Mouse (Mus musculus) neural tube, embryonic 13.5 days (tissue): ENCODE data around the gene Sec24a. TPM values are rescaled to one million over a fixed set of nuclear protein-coding genes. Genes with fewer than 3 reads are reported as not detected.

Source experiments
- ATAC-seq: fragments of 200-750 bp; cut with Nextera tagmentation; 2 replicates; pipeline ENCODE4 v1.8.0; 2017; ENCODE audit warnings: low read depth, mild to moderate bottlenecking, moderate TSS enrichment, moderate library complexity
- H3K27ac ChIP-seq: fragments of 300-500 bp; sonication (generic); replicated peaks from 2 replicates; pipeline ENCODE4 v1.5.1; 2015; ENCODE audit warnings: moderate library complexity, mild to moderate bottlenecking, inconsistent platforms
- H3K27me3 ChIP-seq: fragments of 300-500 bp; sonication (generic); 2 replicates; pipeline ENCODE4 v1.6.1; 2015; ENCODE audit warnings: mild to moderate bottlenecking, inconsistent platforms
- H3K36me3 ChIP-seq: fragments of 300-500 bp; sonication (generic); 2 replicates; pipeline ENCODE4 v1.6.1; 2015; ENCODE audit warnings: mild to moderate bottlenecking, inconsistent platforms
- H3K4me1 ChIP-seq: fragments of 300-500 bp; sonication (generic); replicated peaks from 2 replicates; pipeline ENCODE4 v1.6.1; 2015; ENCODE audit warnings: inconsistent platforms
- H3K4me2 ChIP-seq: fragments of 300-500 bp; sonication (generic); 2 replicates; pipeline ENCODE4 v1.6.1; 2015; ENCODE audit warnings: inconsistent platforms, mild to moderate bottlenecking, moderate library complexity
- H3K4me3 ChIP-seq: fragments of 300-500 bp; sonication (generic); 2 replicates; pipeline ENCODE4 v1.5.1; 2015; ENCODE audit warnings: mild to moderate bottlenecking, inconsistent platforms
- H3K9ac ChIP-seq: fragments of 300-500 bp; sonication (generic); 2 replicates; pipeline ENCODE4 v1.6.1; 2015; ENCODE audit warnings: moderate library complexity, mild to moderate bottlenecking, inconsistent platforms
- H3K9me3 ChIP-seq: fragments of 300-500 bp; sonication (generic); 2 replicates; pipeline ENCODE4 v1.6.1; 2016; ENCODE audit warnings: inconsistent platforms
- WGBS: fragments of 180-500 bp; shearing (Covaris S2); methylation state at CpG from one replicate; pipeline ENCODE4 v1.1.7; 2015; 5-methylcytosine and 5-hydroxymethylcytosine counted together
- polyA plus RNA-seq: library from polyadenylated mRNA; unstranded; fragments of >200 nt; fragmentation: Nextera tagmentation; extraction: Ambion mirVana; gene quantifications from 2 replicates; pipeline ENCODE4 v1.2.1, GENCODE M21; 2015

Sec24a gene
- polyA plus RNA-seq, 1 experiment from 2014 or later = 14.7 TPM

- Histone ChIP-seq H3K36me3 (no peaks in the 10 kb centered on the region), H3K9ac (no peak overlapping the region), H3K4me2 (no peak overlapping the region), H3K27me3 (peaks cover 20% of the 10 kb centered on the region), H3K27ac (no peak overlapping the region), H3K9me3 (no peaks in the 10 kb centered on the region), H3K4me3 (no peak overlapping the region), H3K4me1 (peaks cover 29% of the 10 kb centered on the region)
- WGBS = 93% methylated on average over 4 of the region's 4 CpGs
- ATAC-seq = no peak
Observed at GRCm38 (mm10) chr11:51652889-51653418, 110.5 kb downstream of the Sec24a start.

- 1% methylated on average over 70 of the region's 70 CpGs for WGBS
- Histone ChIP-seq H3K4me3 (peak within 1 kb of the TSS; percentile 61), H3K9ac (peak within 1 kb of the TSS; percentile 80), H3K36me3 (no peaks in the 10 kb centered on the region), H3K4me2 (peak within 1 kb of the TSS; percentile 93), H3K27ac (0 out of 2 replicates have a peak within 1 kb of the TSS, but pooled peaks have one; percentile 38), H3K27me3 (peaks cover 20% of the 10 kb centered on the region), H3K9me3 (no peaks in the 10 kb centered on the region), H3K4me1 (peaks cover 40% of the 10 kb centered on the region)
- ATAC-seq = peak; percentile 44
Observed at GRCm38 (mm10) chr11:51650691-51651515, 112.5 kb downstream of the Sec24a start, which contains the start of the genes N4bp3 and D930048N14Rik. N4bp3 (minus strand) TSS chr11:51650842. D930048N14Rik (plus strand) TSS chr11:51650954.

- Histone ChIP-seq H3K27ac (0 out of 2 replicates have a peak overlapping the region, but pooled peaks have one; percentile 7), H3K4me1 (peaks cover 43% of the 10 kb centered on the region), H3K36me3 (no peaks in the 10 kb centered on the region), H3K4me2 (peak overlapping the region; percentile 93), H3K27me3 (peaks cover 20% of the 10 kb centered on the region), H3K9me3 (no peaks in the 10 kb centered on the region), H3K9ac (peak overlapping the region; percentile 80), H3K4me3 (peak overlapping the region; percentile 61)
- ATAC-seq = peak; percentile 28; the same call in 1 of the 2 replicates
- whole genome bisulfite sequencing = under 1% methylated on average over 30 of the region's 30 CpGs
Observed at GRCm38 (mm10) chr11:51650261-51650660, 113.2 kb downstream of the Sec24a start.

- 7% methylated on average over 7 of the region's 7 CpGs for WGBS
Observed at GRCm38 (mm10) chr11:51649889-51650199, 113.6 kb downstream of the Sec24a start.

GRCm38 (mm10) chr11:51649111-51649888, 114.1 kb downstream of the Sec24a start:
- Histone ChIP-seq H3K27me3 (peaks cover 20% of the 10 kb centered on the region), H3K9me3 (no peaks in the 10 kb centered on the region), H3K27ac (peak overlapping the region; percentile 67), H3K4me2 (peak overlapping the region; percentile 93), H3K9ac (peak overlapping the region; percentile 80), H3K4me3 (peak overlapping the region; percentile 61), H3K4me1 (peaks cover 44% of the 10 kb centered on the region), H3K36me3 (0 out of 2 replicates have a peak, but pooled peaks cover 2% of the 10 kb centered on the region)
- ATAC-seq = no peak
- WGBS = 27% methylated on average over 11 of the region's 11 CpGs

More at GRCm38 (mm10) chr11:51649889-51650199, 113.6 kb downstream of the Sec24a start:
- peak overlapping the region; percentile 93 for H3K4me2 ChIP-seq
- H3K9me3 ChIP-seq = no peaks in the 10 kb centered on the region
- ATAC-seq = no peak
- H3K9ac ChIP-seq = peak overlapping the region; percentile 80
- H3K36me3 ChIP-seq = no peaks in the 10 kb centered on the region
- H3K4me1 ChIP-seq = peaks cover 44% of the 10 kb centered on the region
- H3K27ac ChIP-seq = no peak overlapping the region
- H3K4me3 ChIP-seq = peak overlapping the region; percentile 61
- peaks cover 20% of the 10 kb centered on the region for H3K27me3 ChIP-seq

- H3K27me3 ChIP-seq = peaks cover 20% of the 10 kb centered on the region
- peak overlapping the region; percentile 67 for H3K27ac ChIP-seq
- no peaks in the 10 kb centered on the region for H3K9me3 ChIP-seq
- H3K9ac ChIP-seq = 0 out of 2 replicates have a peak overlapping the region, but pooled peaks have one; percentile 17
- peaks cover 50% of the 10 kb centered on the region for H3K4me1 ChIP-seq
- H3K4me2 ChIP-seq = peak overlapping the region; percentile 93
- 13% methylated on average over 3 of the region's 3 CpGs for WGBS
- 0 out of 2 replicates have a peak, but pooled peaks cover 8% of the 10 kb centered on the region for H3K36me3 ChIP-seq
- H3K4me3 ChIP-seq = peak overlapping the region; percentile 61
- ATAC-seq = peak; percentile 45; the same call in 1 of the 2 replicates
Observed at GRCm38 (mm10) chr11:51648566-51648965, 114.9 kb downstream of the Sec24a start.

- 58% methylated on average over 15 of the region's 15 CpGs for WGBS
- peaks cover 53% of the 10 kb centered on the region for H3K4me1 ChIP-seq
- no peak for ATAC-seq
- no peaks in the 10 kb centered on the region for H3K9me3 ChIP-seq
- H3K27ac ChIP-seq = peak overlapping the region; percentile 72
- no peak overlapping the region; the same call in 1 of the 2 replicates for H3K9ac ChIP-seq
- H3K27me3 ChIP-seq = peaks cover 18% of the 10 kb centered on the region
- 0 out of 2 replicates have a peak, but pooled peaks cover 8% of the 10 kb centered on the region for H3K36me3 ChIP-seq
- peak overlapping the region; percentile 14; the same call in 1 of the 2 replicates for H3K4me2 ChIP-seq
- no peak overlapping the region for H3K4me3 ChIP-seq
Observed at GRCm38 (mm10) chr11:51646751-51647667, 116.4 kb downstream of the Sec24a start.

- H3K9ac ChIP-seq = no peak overlapping the region
- no peaks in the 10 kb centered on the region for H3K9me3 ChIP-seq
- peak overlapping the region; percentile 72; the same call in 1 of the 2 replicates for H3K27ac ChIP-seq
- no peak overlapping the region for H3K4me2 ChIP-seq
- H3K27me3 ChIP-seq = peaks cover 16% of the 10 kb centered on the region
- H3K4me1 ChIP-seq = peaks cover 53% of the 10 kb centered on the region
- H3K4me3 ChIP-seq = no peak overlapping the region
- ATAC-seq = no peak
- WGBS = 84% methylated on average over 7 of the region's 7 CpGs
- H3K36me3 ChIP-seq = 0 out of 2 replicates have a peak, but pooled peaks cover 8% of the 10 kb centered on the region
Observed at GRCm38 (mm10) chr11:51646245-51646644, 117.2 kb downstream of the Sec24a start.

- Histone ChIP-seq H3K27ac (no peak overlapping the region), H3K4me3 (no peak overlapping the region), H3K27me3 (peaks cover 15% of the 10 kb centered on the region), H3K9me3 (no peaks in the 10 kb centered on the region), H3K36me3 (0 out of 2 replicates have a peak, but pooled peaks cover 8% of the 10 kb centered on the region), H3K4me2 (no peak overlapping the region), H3K9ac (no peak overlapping the region), H3K4me1 (peaks cover 46% of the 10 kb centered on the region)
- WGBS = 82% methylated on average over 13 of the region's 13 CpGs
- no peak for ATAC-seq
Observed at GRCm38 (mm10) chr11:51645293-51645692, 118.1 kb downstream of the Sec24a start.

GRCm38 (mm10) chr11:51644217-51644616, 119.2 kb downstream of the Sec24a start:
- Histone ChIP-seq H3K36me3 (0 out of 2 replicates have a peak, but pooled peaks cover 8% of the 10 kb centered on the region), H3K9ac (no peak overlapping the region), H3K9me3 (no peaks in the 10 kb centered on the region), H3K27ac (no peak overlapping the region), H3K4me1 (peaks cover 35% of the 10 kb centered on the region), H3K27me3 (peaks cover 4% of the 10 kb centered on the region), H3K4me3 (no peak overlapping the region), H3K4me2 (no peak overlapping the region)
- ATAC-seq = no peak
- 75% methylated on average over 16 of the region's 16 CpGs for WGBS

- H3K27ac ChIP-seq = no peak overlapping the region
Observed at GRCm38 (mm10) chr11:51643761-51644160, 119.7 kb downstream of the Sec24a start.

More at GRCm38 (mm10) chr11:51643761-51644160, 119.7 kb downstream of the Sec24a start:
- Histone ChIP-seq H3K4me2 (no peak overlapping the region), H3K9me3 (no peaks in the 10 kb centered on the region), H3K4me1 (peaks cover 30% of the 10 kb centered on the region), H3K27me3 (no peaks in the 10 kb centered on the region), H3K4me3 (no peak overlapping the region), H3K9ac (no peak overlapping the region), H3K36me3 (0 out of 2 replicates have a peak, but pooled peaks cover 8% of the 10 kb centered on the region)
- no peak for ATAC-seq
- 66% methylated on average over 15 of the region's 15 CpGs for WGBS
